Mouse (Mus musculus) intestine, embryonic 14.5 days (tissue): ENCODE results near the gene Taf13. TPM values are rescaled to one million over a fixed set of nuclear protein-coding genes. Genes with fewer than 3 reads are reported as not detected.

Source experiments
- ATAC-seq: fragments of 200-750 bp; cut with Nextera tagmentation; replicated peaks from 2 replicates; pipeline ENCODE4 v1.8.0; 2017; ENCODE audit warnings: low read depth, moderate number of reproducible peaks, moderate TSS enrichment, moderate library complexity; ENCODE audit not compliant: low FRiP score, low TSS enrichment
- DNase-seq: peaks from one replicate; pipeline ENCODE4 v3.0.0-alpha.2; 2018; ENCODE audit warnings: low spot score
- H3K27ac ChIP-seq: fragments of 300-500 bp; sonication (generic); 2 replicates; pipeline ENCODE4 v1.5.1; 2014; ENCODE audit warnings: low read depth, mild to moderate bottlenecking, control low read depth
- H3K27me3 ChIP-seq: fragments of 300-500 bp; sonication (generic); replicated peaks from 2 replicates; pipeline ENCODE4 v1.6.1; 2014; ENCODE audit warnings: low read length, control low read depth; ENCODE audit not compliant: control insufficient read depth, insufficient read depth
- H3K36me3 ChIP-seq: fragments of 300-500 bp; sonication (generic); 2 replicates; pipeline ENCODE4 v1.6.1; 2014; ENCODE audit warnings: low read length, control low read depth; ENCODE audit not compliant: control insufficient read depth, insufficient read depth
- H3K4me1 ChIP-seq: fragments of 300-500 bp; sonication (generic); replicated peaks from 2 replicates; pipeline ENCODE4 v1.6.1; 2014; ENCODE audit warnings: low read length, control low read depth, mixed read lengths; ENCODE audit not compliant: control insufficient read depth, insufficient read depth
- H3K4me2 ChIP-seq: fragments of 300-500 bp; sonication (generic); 2 replicates; pipeline ENCODE4 v1.6.1; 2014; ENCODE audit warnings: low read length
- H3K4me3 ChIP-seq: fragments of 300-500 bp; sonication (generic); 2 replicates; pipeline ENCODE4 v1.5.1; 2014; ENCODE audit warnings: low read depth, low read length, control low read depth, mixed read lengths
- H3K9ac ChIP-seq: fragments of 300-500 bp; sonication (generic); 2 replicates; pipeline ENCODE4 v1.6.1; 2014; ENCODE audit warnings: mild to moderate bottlenecking, low read length
- H3K9me3 ChIP-seq: fragments of 300-500 bp; sonication (generic); 2 replicates; pipeline ENCODE4 v1.6.1; 2016; ENCODE audit warnings: low read length, control low read depth; ENCODE audit not compliant: control insufficient read depth
- WGBS: fragments of 180-500 bp; shearing (Covaris S2); extraction: QIAGEN DNeasy Blood & Tissue Kit; methylation state at CpG from one replicate; pipeline ENCODE4 v1.1.7; 2014; 5-methylcytosine and 5-hydroxymethylcytosine counted together
- polyA plus RNA-seq: library from polyadenylated mRNA; unstranded; fragments of >200 nt; fragmentation: Nextera tagmentation; extraction: Ambion mirVana; gene quantifications from 2 replicates; pipeline ENCODE4 v1.2.1, GENCODE M21; 2014

Gene Taf13
- polyA plus RNA-seq, 1 experiment from 2014 or later: 38.1 TPM

DNA sequence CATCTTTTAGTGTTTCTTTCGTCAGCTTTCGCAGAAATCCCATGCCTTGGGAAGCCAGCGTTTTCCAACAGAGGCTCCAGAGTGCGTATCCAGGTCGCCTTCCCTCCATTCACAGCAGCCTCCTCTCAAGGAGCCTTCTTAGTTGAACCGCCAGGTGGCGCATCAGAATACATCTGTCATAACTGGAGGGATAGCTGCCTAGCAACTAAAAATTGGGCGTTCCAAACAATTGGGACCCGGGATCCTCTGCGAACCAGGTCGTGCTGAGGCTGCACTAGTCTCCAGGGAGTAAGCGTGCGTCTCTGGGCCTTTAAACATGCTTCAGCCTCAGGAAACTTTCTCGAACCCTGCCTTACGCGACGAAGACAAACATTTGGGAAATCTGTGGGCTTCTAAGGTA lies 34.2 kb upstream of the Taf13 start:
- H3K9me3 ChIP-seq: no peaks in the 10 kb centered on the region
- H3K4me1 ChIP-seq: peaks cover 7% of the 10 kb centered on the region; the same call in 1 of the 2 replicates
- H3K27me3 ChIP-seq: peaks cover 19% of the 10 kb centered on the region
- H3K27ac ChIP-seq: no peak overlapping the region
- H3K4me3 ChIP-seq: 0 out of 2 replicates have a peak overlapping the region, but pooled peaks have one; percentile 2
- H3K36me3 ChIP-seq: no peaks in the 10 kb centered on the region
- 4% methylated on average over 17 of the region's 17 CpGs for WGBS
- peak; percentile 89 for DNase-seq
- peak overlapping the region; percentile 42 for H3K4me2 ChIP-seq
- ATAC-seq: peak; percentile 56
- H3K9ac ChIP-seq: no peak overlapping the region

DNA sequence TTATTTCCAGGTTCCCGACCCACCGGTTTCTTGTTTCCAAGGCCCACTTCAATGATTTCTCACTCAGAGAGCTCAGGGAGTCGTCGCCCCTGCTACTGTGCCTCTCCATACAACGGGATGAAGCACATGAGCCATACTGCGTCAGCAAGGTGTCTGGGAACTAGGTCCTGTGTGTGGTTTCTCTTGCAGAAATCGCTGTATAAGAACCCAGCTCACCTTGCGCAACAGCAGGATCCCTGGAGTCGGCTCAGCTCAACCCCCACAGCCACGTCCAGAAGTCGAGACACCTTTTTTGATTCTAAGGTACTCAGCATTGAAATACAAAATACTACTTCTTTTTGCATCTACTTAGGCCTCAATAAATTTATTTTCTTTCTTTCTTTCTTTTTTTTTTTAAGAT lies 29.2 kb upstream of the Taf13 start:
- 81% methylated on average over 11 of the region's 11 CpGs for WGBS
- H3K9me3 ChIP-seq: no peaks in the 10 kb centered on the region
- H3K27me3 ChIP-seq: no peaks in the 10 kb centered on the region
- no peak for DNase-seq
- no peak overlapping the region for H3K27ac ChIP-seq
- H3K36me3 ChIP-seq: no peaks in the 10 kb centered on the region
- H3K4me2 ChIP-seq: no peak overlapping the region
- ATAC-seq: no peak
- H3K9ac ChIP-seq: no peak overlapping the region
- H3K4me1 ChIP-seq: no peaks in the 10 kb centered on the region; the same call in 1 of the 2 replicates
- no peak overlapping the region for H3K4me3 ChIP-seq

DNA sequence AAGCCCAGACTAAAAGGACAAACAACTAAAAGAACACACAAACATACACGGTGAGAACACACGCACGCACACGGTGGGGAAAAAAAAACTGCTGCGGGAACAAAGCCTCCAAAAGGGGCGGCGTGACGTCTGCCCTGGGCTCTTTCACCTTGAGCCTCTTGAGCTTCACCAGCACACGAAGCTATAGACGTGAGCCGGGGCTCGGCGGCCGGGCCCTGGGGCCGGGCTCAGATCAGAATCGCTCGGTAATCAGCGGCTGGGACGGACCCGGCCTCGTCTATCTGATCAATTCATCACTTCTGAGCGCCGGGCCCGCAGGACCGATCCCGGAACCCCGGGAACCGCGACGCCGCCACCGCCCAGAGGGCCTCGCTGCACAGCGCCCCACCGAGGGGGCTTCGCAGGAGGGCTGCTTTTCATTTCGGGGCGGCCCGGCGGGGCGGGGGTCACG lies 17.4 kb upstream of the Taf13 start:
- H3K4me2 ChIP-seq: peak overlapping the region; percentile 76
- H3K36me3 ChIP-seq: peaks cover 25% of the 10 kb centered on the region
- peaks cover 5% of the 10 kb centered on the region; the same call in 1 of the 2 replicates for H3K4me1 ChIP-seq
- peak overlapping the region; percentile 98 for H3K4me3 ChIP-seq
- WGBS: 1% methylated on average over 39 of the region's 42 CpGs
- DNase-seq (no peak), ATAC-seq (peak; percentile 77)
- H3K9ac ChIP-seq: peak overlapping the region; percentile 99
- H3K27ac ChIP-seq: peak overlapping the region; percentile 86
- H3K9me3 ChIP-seq: no peaks in the 10 kb centered on the region
- H3K27me3 ChIP-seq: no peaks in the 10 kb centered on the region

DNA sequence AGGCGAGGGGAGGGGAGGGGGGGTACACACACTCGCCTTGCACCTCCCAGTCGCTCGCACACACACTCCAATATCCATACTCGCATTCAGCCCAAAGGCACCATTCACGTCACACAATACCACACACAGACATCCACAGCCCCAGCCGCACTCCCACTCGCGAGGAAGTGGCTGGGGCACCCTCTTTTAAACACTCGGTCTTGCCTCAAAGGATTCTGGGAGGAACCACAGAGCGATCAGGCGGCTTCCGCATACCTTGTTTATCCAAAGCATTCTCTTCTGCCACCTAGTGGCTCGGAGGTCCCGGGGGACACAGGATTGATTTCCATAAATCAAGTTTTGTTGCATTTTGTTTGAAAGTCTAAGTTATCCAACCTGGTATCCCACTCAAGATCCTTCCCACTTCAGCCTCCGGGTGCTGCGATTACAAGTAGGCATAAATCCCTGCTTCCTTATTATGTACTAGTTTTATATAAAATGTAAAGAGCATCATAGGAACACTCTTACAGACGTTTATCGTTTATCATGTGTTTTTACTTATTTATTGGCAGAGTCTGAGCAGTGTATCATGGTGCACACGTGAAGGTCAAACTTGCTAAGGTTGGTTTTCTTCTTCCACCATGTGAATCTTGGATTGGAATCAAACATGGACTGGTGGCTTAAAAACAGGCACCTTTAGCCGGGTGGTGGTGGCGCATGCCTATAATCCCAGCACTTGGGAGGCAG lies 16.7 kb upstream of the Taf13 start:
- ATAC-seq (peak; percentile 98), DNase-seq (peak; percentile 96)
- H3K27ac ChIP-seq: peak overlapping the region; percentile 86
- H3K36me3 ChIP-seq: peaks cover 32% of the 10 kb centered on the region
- peaks cover 5% of the 10 kb centered on the region; the same call in 1 of the 2 replicates for H3K4me1 ChIP-seq
- peak overlapping the region; percentile 99 for H3K9ac ChIP-seq
- H3K9me3 ChIP-seq: no peaks in the 10 kb centered on the region
- peak overlapping the region; percentile 76 for H3K4me2 ChIP-seq
- no peaks in the 10 kb centered on the region for H3K27me3 ChIP-seq
- peak overlapping the region; percentile 98 for H3K4me3 ChIP-seq
- 17% methylated on average over 22 of the region's 22 CpGs for WGBS

DNA sequence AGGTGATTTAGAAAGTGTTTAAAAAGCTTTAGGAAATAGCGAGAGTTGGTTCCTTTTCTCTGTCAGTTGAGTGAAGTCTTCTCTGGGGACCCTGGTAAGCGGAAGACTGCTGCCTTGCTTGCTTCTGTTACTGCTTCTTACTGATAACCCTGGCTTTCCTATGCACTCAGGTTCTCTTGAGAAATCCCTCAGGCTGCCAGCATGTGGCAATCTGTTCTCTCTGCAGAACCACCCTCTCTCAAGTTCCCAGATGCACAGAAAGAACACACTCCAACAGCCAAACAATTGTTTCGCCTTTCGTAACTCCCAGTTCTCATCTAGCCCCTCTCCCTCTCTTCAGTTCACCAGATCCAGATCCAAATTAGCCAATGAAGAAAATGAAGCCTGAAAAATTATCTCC lies 13.6 kb upstream of the Taf13 start:
- 97% methylated on average over 4 of the region's 4 CpGs for WGBS
- peaks cover 36% of the 10 kb centered on the region for H3K36me3 ChIP-seq
- H3K9me3 ChIP-seq: no peaks in the 10 kb centered on the region
- DNase-seq: no peak
- no peak overlapping the region for H3K4me3 ChIP-seq
- no peak overlapping the region for H3K27ac ChIP-seq
- no peak overlapping the region for H3K4me2 ChIP-seq
- no peaks in the 10 kb centered on the region for H3K27me3 ChIP-seq
- no peak overlapping the region for H3K9ac ChIP-seq
- H3K4me1 ChIP-seq: peaks cover 11% of the 10 kb centered on the region
- ATAC-seq: no peak

DNA sequence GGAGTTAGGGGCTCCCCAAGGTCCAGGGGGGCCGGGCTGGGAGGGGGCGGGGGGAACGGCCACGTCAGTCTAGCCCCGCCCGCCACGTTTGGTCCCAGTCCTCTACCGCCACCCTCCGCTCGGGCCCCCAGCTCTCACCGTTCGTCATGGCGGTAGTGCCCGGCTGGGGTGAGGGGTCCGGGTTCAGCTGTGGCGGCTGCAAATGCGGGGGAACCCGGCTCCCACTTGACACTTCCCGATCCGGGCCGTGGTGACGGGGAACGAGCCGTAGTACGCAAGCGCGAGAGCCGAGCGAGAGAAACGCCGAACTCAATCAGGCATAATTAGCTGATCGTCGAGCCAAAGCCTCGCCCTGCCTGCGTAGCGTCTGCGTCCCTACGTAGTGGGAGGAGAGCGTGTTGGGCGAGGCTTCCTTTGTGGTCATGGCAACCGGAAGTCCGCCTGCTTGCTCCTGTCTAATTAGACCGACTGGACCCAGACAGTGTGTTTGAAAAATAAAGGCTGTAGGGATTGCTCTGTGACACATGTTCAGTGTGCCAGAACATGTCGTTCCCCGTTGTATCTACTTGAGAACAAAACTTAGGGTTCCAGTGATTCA lies 9.3 kb upstream of the Taf13 start, which contains the start of gene Tmem167b:
Gene Tmem167b, minus strand, starts transcription at position 334 of the 598 bp plus-strand sequence.
- peak within 1 kb of the TSS; percentile 69 for H3K4me2 ChIP-seq
- peaks cover 30% of the 10 kb centered on the region for H3K36me3 ChIP-seq
- peaks cover 6% of the 10 kb centered on the region for H3K4me1 ChIP-seq
- H3K27me3 ChIP-seq: no peaks in the 10 kb centered on the region
- H3K27ac ChIP-seq: peak within 1 kb of the TSS; percentile 85
- no peaks in the 10 kb centered on the region for H3K9me3 ChIP-seq
- peak within 1 kb of the TSS; percentile 82 for H3K4me3 ChIP-seq
- under 1% methylated on average over 38 of the region's 45 CpGs for WGBS
- H3K9ac ChIP-seq: peak within 1 kb of the TSS; percentile 67
- ATAC-seq: peak; percentile 98
- peak; percentile 96 for DNase-seq

DNA sequence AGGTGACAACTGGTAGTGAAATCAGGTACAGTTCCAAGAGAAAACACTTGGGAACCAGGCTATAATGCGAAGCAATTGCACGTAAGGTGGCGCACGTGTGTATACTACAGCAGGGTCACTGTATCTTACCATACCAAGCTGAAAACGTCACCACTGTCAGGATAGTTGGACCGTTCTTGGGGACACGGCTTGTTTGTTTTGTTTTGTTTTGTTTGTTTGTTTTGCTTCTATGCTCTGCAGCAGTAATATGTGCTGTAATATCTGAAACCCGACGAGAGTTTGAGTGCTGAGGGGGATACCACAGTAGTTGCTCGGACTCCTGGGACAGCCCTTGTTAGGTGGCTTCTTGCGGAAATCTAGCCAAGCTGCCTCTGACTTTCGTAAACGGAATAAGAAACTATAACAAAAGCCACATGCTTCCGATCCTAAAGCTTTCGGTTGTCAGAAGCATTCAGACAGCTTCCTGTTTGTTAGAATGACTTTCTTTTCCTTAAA lies 8.7 kb upstream of the Taf13 start:
- Histone ChIP-seq H3K4me2 (peak overlapping the region; percentile 69), H3K9me3 (no peaks in the 10 kb centered on the region), H3K27ac (peak overlapping the region; percentile 85), H3K27me3 (no peaks in the 10 kb centered on the region), H3K4me1 (peaks cover 6% of the 10 kb centered on the region), H3K4me3 (peak overlapping the region; percentile 82), H3K36me3 (peaks cover 24% of the 10 kb centered on the region), H3K9ac (peak overlapping the region; percentile 30; the same call in 1 of the 2 replicates)
- DNase-seq (no peak), ATAC-seq (peak; percentile 72)
- WGBS: 9% methylated on average over 15 of the region's 15 CpGs

DNA sequence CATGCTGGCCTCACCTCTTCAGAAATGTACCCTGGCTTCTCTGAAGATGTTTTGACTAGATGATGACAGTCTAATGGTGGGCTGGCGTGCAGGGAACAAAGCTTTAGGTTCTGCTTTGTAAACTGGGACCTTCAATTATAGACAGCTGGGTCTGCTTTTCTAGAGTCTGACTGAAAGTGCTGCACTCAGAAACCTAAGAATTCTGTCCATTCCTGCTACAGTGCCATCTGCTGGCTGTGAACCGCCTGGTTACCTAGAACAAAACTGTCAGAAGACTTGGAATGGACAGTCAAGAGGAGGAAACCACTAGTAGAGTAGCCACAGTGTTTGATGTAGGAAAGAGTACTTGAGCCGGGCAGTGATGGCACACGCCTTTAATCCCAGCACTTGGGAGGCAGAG lies 8.2 kb upstream of the Taf13 start:
- Histone ChIP-seq H3K27me3 (no peaks in the 10 kb centered on the region), H3K9ac (peak overlapping the region; percentile 30; the same call in 1 of the 2 replicates), H3K4me2 (peak overlapping the region; percentile 69), H3K4me3 (peak overlapping the region; percentile 82), H3K27ac (peak overlapping the region; percentile 85), H3K4me1 (peaks cover 6% of the 10 kb centered on the region), H3K9me3 (no peaks in the 10 kb centered on the region), H3K36me3 (peaks cover 19% of the 10 kb centered on the region)
- ATAC-seq (no peak), DNase-seq (peak; percentile 88)
- 3% methylated on average over 4 of the region's 4 CpGs for WGBS
